Mouse (Mus musculus): Measurements from ENCODE around the gene Evi5l. TPM values are rescaled to one million over a fixed set of nuclear protein-coding genes. Genes with fewer than 3 reads are reported as not detected.
A peak's percentile ranks its signal among the peaks of the same experiment; 100 is the strongest.

The Evi5l gene
- polyA plus RNA-seq, 1 experiment from 2014 or later, result 20.8 TPM

DNA sequence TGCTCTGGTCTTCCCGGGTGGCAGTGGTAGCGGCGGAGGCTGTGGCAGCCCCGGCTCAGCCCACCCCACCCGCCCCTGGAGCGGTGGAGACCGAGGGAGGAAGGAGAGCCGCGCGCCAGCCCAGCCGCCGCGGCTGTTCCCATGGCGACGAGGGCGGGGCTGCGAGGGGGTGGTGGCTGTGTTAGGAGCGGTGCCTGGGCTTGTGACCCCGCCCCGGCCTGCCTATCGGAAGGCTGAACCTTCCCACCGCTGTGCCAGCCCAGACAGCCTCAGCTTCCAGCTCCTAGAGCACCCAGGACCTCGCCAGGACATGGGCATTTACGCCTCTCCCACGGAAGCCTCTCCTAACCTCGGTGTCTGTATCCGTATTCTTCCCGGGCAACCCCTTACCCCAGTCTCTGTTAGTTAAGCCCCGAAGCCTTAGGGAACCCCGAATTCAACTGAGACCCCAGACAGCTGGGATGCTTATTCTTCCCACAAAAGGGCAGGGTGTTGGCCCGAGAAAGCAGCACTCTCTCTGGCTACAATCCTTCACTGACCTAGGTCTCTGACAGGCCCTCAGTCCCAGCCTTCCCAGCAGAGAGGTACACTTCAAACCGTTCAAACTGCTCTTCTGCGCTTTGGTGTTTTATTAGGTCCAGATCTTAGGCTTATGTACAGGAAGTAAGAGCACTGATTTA is 92.9 kb downstream of the Evi5l start, which contains the start of gene Ctxn1:
Gene Ctxn1 (minus strand): TSS at position 150 of the 680 bp plus-strand sequence.
- 6% methylated on average over 26 of the region's 33 CpGs for whole genome bisulfite sequencing
- Histone ChIP-seq H3K27ac (ENCODE audit: low read length) (peak within 1 kb of the TSS; percentile 84), H3K36me3 (ENCODE audit: control insufficient read depth, insufficient read depth, low read length) (peaks cover 60% of the 10 kb centered on the region), H3K9me3 (ENCODE audit: control insufficient read depth, low read depth, low read length) (no peaks in the 10 kb centered on the region), H3K4me2 (replicated peaks; ENCODE audit: low read depth, low read length) (peak within 1 kb of the TSS; percentile 76), H3K27me3 (ENCODE audit: control insufficient read depth, insufficient read depth, low read length) (no peaks in the 10 kb centered on the region), H3K4me1 (ENCODE audit: control insufficient read depth, insufficient read depth, low read length) (peaks cover 12% of the 10 kb centered on the region; the same call in 1 of the 2 replicates), H3K9ac (replicated peaks; ENCODE audit: low read depth, low read length) (peak within 1 kb of the TSS; percentile 73), H3K4me3 (ENCODE audit: low read depth, low read length) (peak within 1 kb of the TSS; percentile 76)
- peak; percentile 92 for ATAC-seq (ENCODE audit: insufficient number of reproducible peaks, insufficient read depth, low FRiP score, low read depth)

GRCm38 (mm10) chr8:4259805-4260170 is 93.4 kb downstream of the Evi5l start:
- Histone ChIP-seq H3K4me2 (replicated peaks; ENCODE audit: low read depth, low read length) (no peak overlapping the region), H3K4me3 (ENCODE audit: low read depth, low read length) (peak overlapping the region; percentile 76), H3K9me3 (ENCODE audit: control insufficient read depth, low read depth, low read length) (no peaks in the 10 kb centered on the region), H3K27ac (ENCODE audit: low read length) (no peak overlapping the region; the same call in 1 of the 2 replicates), H3K27me3 (ENCODE audit: control insufficient read depth, insufficient read depth, low read length) (no peaks in the 10 kb centered on the region), H3K4me1 (ENCODE audit: control insufficient read depth, insufficient read depth, low read length) (peaks cover 10% of the 10 kb centered on the region; the same call in 1 of the 2 replicates), H3K9ac (replicated peaks; ENCODE audit: low read depth, low read length) (no peak overlapping the region), H3K36me3 (ENCODE audit: control insufficient read depth, insufficient read depth, low read length) (peaks cover 61% of the 10 kb centered on the region)
- WGBS, result 73% methylated on average over 4 of the region's 4 CpGs
- ATAC-seq (ENCODE audit: insufficient number of reproducible peaks, insufficient read depth, low FRiP score, low read depth), result no peak

Other genes starting within 250 kb of the Evi5l start
- gene Cd209b, start 239.7 kb upstream of the Evi5l start, polyA plus RNA-seq (2014; fragmentation: Nextera tagmentation; extraction: Ambion mirVana), result not detected in 2 replicates
- 0.60 and 0.95 TPM in 2 replicates for gene Cd209c, start 211.8 kb upstream of the Evi5l start, polyA plus RNA-seq (2014; fragmentation: Nextera tagmentation; extraction: Ambion mirVana)
- gene Cd209f, start 60.7 kb upstream of the Evi5l start, polyA plus RNA-seq (2014; fragmentation: Nextera tagmentation; extraction: Ambion mirVana), result not detected in 2 replicates
- gene Cd209g, start 32.5 kb upstream of the Evi5l start, polyA plus RNA-seq (2014; fragmentation: Nextera tagmentation; extraction: Ambion mirVana), result not detected in 2 replicates
- gene Prr36, start 50.9 kb downstream of the Evi5l start, polyA plus RNA-seq (2014; fragmentation: Nextera tagmentation; extraction: Ambion mirVana), result 6.3 and 8.9 TPM in 2 replicates
- 3.5 and 3.6 TPM in 2 replicates for gene Lrrc8e, start 60.3 kb downstream of the Evi5l start, polyA plus RNA-seq (2014; fragmentation: Nextera tagmentation; extraction: Ambion mirVana)
- 22.0 and 26.0 TPM in 2 replicates for gene Map2k7, start 72.2 kb downstream of the Evi5l start, polyA plus RNA-seq (2014; fragmentation: Nextera tagmentation; extraction: Ambion mirVana)
- gene Gm49320, start 72.3 kb downstream of the Evi5l start, polyA plus RNA-seq (2014; fragmentation: Nextera tagmentation; extraction: Ambion mirVana), result 2.4 and 2.7 TPM in 2 replicates
- gene Tgfbr3l, start 81.6 kb downstream of the Evi5l start, polyA plus RNA-seq (2014; fragmentation: Nextera tagmentation; extraction: Ambion mirVana), result 4.9 and 5.3 TPM in 2 replicates
- 57.1 and 61.9 TPM in 2 replicates for gene Snapc2, start 86.5 kb downstream of the Evi5l start, polyA plus RNA-seq (2014; fragmentation: Nextera tagmentation; extraction: Ambion mirVana)
- 82.9 and 87.4 TPM in 2 replicates for gene Ctxn1, start 92.7 kb downstream of the Evi5l start, polyA plus RNA-seq (2014; fragmentation: Nextera tagmentation; extraction: Ambion mirVana)
- 80.7 and 81.1 TPM in 2 replicates for gene Timm44, start 109.3 kb downstream of the Evi5l start, polyA plus RNA-seq (2014; fragmentation: Nextera tagmentation; extraction: Ambion mirVana)
- gene Ccl25, start 158.6 kb downstream of the Evi5l start, polyA plus RNA-seq (2014; fragmentation: Nextera tagmentation; extraction: Ambion mirVana), result 17.0 and 17.2 TPM in 2 replicates
- 224 and 239 TPM in 2 replicates for gene Elavl1, start 158.8 kb downstream of the Evi5l start, polyA plus RNA-seq (2014; fragmentation: Nextera tagmentation; extraction: Ambion mirVana)